Mouse (Mus musculus) c-Kit-positive CD71-negative TER-119-negative erythroid progenitor cells, embryonic 14.5 days (primary cell): Measurements from ENCODE around the gene B4galnt2.

ENCODE experiments used
- DNase-seq: peaks from one replicate; pipeline ENCODE4 v3.0.0-alpha.2; 2013; ENCODE audit warnings: low read depth

B4galnt2 gene

DNA sequence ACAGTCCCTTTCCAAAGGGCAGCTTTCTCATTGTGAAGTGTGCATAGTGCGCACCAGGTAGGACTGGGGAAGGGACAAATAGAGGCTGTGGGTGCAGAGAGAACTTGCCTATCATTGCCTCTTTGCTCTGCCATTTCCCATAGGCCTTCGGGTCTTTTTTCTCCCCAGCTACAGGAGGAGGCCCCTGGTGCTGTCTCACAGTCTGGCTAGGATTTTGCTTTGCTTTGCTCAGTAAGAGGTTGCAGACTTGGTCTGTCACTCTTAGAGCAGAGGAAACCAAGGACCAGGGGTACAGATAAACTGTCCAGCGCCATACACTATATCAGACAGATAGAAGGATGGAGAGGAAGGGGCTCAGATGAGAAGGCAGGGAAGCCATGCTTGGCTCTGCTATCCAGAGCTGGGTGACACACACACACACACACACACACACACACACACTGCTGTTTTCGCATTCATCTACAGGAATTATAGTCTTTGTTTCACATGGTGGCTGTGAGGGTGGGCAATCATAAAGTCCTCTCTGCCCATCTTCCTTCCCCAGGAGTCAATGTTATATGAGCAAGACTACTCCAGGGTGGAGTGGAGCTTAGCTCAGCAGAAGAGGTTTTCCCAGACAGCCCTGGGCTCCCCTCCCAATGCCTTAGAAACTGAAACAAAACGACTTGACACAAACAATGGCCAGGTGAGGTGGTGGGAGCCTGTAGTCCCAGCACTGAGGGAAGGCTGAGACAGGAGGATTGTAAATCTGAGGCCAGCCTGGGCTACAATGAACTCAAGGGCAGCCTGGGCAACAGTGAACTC is 73.8 kb downstream of the B4galnt2 start:
- DNase-seq, result no peak

DNA sequence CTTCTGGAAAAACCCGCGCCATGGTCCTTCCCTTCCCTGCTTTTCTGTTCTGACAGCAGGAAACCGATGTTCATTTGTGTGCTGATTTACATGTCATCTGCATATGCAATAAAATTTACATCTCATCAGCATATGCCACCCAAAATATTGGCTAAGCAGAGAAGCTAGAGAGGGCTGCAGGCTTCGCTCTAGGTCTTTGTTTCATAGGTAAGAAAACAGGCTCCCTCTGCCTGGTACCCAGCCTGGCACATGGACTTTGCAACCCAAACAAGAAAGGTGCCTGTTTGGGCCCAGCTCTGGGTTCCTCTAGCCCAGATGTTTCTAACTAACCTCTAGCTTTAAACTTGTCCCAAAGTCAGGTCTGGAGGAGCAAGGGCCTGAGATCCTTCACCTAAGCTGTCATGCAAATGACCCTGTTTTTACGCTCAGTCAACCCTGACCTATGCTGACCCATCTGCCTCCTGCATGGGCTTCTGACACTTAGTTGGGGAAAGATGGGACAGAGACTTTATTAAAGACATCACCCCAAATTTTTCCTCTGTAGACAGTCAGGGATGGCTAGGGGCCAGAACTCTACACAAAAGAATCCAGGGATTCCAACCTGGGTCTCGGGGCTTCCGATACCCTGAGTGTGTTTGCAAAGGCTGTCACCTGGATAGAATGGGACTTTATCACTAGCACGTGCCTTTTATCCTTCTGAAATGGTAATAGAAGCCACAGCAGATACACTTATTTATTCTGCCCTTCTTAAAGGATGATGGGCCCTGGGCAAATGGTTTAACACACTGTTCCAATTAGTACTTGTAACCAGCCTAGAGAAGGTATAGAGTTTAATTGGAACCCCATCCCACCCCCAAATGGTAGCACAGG is 75.5 kb downstream of the B4galnt2 start:
- DNase-seq, result no peak

DNA sequence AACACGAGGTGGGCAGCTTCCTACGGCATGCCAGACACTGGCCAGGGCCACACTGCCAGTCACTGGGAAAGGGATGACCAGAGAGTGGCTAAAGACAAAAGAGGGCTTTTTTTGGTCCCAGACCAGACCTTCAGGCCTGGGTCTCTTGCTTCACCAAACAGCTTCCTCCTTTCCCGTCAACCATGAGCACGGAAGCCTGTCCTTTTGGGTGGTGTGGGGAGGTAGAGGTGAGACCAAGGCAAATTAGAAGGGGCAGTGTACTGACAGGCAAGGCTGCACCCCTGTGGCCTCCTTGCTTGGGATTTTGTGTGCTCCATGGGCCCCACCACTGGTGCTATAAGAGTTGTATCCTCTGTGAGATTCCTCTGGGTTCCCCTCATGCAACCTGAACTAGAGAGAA is 76.1 kb downstream of the B4galnt2 start:
- no peak for DNase-seq

DNA sequence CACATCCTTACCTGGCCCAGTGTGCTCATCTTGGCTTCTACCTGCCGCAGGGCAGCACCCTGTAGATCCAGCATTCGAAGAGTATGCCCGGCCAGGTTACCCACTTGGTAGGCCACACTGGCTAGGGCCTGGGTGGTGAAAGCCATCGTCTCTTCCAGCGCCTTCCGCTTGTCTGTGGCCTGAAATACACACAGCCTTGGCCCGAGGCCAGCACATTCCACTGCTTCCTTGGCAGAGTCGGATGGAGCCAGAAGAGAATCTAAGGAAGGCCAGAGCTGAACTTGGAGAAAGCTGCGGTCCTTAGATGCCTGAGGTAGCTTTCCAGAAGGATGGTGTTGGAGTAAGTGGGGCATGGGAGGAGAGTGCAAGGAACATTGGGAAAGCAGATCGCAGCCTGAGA is 77.6 kb downstream of the B4galnt2 start, which contains the start of gene Gngt2:
Gngt2 (plus strand) TSS at position 158 of the 400 bp plus-strand sequence.
- no peak for DNase-seq

DNA sequence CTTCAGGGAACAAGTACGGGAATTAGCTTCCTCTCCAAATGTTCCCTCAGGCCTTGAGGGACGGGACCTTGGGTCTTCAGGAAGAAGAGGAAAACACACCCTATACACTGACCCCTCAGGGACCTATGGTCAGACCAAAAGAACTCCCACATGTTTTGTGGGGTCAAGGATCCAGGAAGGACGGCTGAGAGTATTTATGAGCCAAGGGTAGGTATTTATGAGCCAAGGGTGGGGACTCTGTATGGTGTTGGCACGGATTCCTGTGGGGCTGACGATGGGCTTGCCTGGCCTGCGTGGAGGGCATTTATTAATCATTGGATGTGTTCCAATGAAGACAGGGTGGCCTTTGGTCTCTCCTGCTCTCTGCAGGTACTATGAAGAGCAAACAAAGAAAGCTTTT is 78.3 kb downstream of the B4galnt2 start:
- DNase-seq, result no peak

DNA sequence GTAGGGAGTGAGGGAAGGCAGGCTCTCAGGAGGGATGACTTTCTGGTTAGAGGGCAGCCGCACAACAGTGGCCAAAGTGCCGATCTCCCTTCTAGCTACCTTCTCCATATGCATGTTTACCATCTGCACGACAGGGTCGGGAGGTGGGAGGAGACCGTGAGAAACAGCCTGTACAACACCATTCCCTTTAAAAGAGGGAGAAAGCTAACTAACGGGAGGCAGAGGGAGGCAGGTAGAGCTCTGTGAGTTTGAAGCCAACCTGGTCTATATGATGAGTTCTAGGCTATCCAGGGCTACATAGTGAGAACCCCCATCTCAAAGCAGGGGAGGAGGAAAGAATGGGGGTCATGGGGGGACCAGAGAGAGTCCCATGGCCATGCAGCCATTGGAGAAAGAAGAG is 78.9 kb downstream of the B4galnt2 start:
- DNase-seq, result no peak

DNA sequence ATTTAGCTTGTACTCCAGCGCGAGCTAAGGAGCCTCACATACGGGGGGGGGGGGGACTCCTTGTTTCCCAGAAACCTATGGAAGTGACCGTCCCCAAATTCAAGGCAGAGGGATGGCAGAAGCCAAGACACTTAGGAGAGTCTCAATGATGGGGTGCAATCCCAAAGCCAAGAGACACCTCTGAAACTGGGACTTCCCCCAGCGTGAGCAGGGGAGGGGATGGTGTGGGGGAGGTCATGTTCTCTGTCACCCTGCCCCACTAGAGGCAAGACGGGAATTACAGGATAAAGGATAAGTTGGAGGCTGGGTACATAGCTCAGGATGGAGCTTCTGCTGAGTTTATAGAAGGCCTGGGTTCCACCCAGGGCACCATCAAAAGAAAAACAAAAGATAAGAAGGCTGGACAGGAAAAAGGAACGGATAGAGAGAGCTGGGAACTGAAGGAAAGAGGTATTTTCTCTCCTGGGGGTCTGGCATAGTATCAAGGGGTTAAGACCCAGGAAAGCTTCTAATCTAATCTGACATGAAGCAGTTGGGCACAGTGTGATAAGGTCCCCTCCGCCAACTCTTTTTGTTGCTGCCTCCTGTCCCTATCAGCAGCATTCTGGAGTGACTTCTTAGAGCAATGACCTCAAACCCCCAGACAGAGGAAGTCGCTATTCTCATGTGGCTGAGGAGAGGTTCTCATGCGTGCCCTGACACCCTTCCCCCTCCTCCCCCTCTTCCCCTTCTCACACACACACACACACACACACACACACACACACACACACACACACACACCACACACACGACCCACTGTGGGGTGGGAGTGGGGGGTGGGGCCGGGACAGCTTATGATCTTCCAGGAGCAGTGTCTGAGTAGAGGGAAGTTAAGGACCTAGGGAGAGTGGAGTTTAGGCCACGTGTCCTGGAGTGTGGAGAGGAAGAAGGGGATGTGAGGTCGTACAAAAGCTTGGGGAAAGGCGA is 79.7 kb downstream of the B4galnt2 start:
- no peak for DNase-seq

DNA sequence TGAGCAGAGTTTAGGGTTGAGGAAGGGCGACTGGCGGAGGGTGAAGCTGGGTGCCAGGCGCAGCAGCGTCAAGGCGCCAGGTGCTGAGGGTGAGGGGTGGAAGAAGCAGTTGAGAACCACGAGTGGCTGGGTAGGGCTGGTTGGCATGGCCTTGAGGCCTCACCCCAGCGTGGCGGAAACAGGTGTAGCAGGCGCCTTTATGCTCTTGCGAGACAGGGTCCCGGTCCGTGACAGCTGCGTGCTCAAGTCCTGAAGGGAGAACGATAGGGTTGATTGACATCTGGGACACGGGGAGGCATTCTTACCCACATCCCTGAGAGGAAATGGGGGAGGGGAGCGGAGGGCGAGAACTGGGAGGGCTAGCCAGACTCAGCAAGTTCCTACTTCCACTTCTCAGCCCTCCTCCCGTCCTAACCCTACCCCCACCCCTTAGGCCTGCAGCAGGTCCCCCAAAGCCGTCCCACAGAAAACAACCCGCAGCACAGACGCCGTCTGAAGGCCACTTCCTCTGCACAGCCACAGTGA is 80.5 kb downstream of the B4galnt2 start:
- peak; percentile 62 for DNase-seq

DNA sequence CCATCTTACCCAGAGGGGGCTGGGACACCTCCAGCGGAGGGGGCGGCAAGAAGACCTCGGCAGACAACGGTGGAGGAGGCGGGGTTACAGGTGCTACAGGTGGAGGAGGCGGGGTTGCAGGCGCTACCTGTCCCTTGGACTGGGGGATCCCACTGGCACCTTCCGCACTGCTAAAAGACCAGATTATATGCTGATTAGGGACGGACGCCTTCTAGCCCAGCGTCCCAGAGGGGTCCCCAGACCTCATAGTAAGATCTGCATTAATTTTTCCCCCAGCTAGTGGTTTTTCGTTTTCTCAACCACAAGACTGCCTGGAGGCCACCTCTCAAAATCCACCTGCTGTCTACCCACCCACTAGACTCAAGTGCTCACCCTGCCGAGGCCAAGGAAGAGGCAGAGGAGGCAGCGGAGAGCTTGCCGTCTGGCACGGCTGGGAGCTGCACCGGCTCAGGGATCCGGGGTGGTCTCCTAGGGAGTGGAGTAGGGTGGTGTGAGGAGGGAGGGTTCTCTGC is 81.0 kb downstream of the B4galnt2 start:
- no peak for DNase-seq

DNA sequence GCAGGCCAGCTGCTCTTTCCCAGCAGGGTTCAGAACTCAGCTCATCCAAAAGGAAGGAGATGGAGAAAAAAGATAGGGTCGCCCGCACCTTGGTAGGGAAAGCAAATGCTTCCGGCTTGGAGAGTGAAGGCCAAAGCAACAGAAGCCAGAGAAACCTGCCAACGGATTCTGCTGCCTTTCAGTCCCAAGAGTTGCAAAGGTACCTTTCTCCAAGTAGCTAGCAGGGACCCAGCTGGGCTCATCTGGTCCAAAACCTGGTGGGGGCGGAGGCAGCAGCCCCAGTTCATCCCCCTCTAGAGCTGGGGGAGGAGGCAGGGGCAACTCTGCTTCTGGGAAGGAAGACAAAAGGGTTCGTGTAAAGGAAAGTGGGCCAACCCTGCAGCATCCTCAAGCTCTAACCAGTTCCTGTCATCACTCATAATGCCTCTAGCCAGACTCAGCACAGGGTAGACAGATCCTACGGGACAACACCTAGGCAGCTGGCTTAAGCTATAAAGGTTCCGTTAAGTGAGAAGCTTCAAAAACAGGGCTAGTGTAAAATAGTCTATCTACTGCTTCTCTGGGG is 81.6 kb downstream of the B4galnt2 start:
- no peak for DNase-seq

DNA sequence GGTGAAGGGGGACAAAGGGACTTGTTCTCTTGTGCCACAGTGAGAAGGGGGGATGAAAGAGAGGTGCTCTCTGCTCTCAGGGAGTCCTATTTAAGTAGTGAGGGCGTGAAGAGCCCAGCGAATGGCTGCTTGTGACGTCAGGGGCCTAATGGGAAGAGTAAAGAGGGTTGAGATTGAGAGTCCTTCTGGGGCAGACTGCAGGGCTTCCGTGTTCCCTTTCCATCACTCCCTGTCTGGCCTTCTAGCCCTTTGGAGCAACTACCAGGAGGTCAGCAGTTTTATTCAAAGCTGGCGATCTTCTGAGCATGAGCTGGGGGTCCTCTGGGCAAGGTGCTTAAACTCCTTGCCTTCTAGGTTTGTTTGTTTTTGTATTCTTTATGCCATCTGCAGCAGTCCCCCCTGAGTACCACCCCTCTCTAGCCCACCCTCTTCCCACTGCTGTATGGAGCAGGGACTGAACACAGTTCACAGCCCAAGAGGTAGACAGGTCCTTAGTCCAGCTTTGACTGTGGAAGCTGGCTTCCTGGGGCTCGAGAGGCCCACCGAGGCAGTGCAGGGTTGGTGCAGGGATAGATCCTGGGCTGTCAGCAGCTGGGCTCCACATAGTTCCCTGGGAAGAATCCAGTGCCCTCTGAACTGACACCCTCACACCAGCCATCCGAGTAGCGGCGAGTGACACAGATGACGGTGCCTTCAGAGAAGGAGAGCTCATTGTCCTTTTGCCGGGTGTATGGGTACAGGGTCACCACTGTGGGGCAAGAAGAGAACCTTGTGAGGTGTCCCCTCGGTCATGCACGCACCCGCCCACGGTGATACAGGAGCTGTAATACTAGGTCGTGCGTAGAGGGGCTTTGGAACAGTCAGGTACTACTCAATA is 82.3 kb downstream of the B4galnt2 start:
- no peak for DNase-seq

DNA sequence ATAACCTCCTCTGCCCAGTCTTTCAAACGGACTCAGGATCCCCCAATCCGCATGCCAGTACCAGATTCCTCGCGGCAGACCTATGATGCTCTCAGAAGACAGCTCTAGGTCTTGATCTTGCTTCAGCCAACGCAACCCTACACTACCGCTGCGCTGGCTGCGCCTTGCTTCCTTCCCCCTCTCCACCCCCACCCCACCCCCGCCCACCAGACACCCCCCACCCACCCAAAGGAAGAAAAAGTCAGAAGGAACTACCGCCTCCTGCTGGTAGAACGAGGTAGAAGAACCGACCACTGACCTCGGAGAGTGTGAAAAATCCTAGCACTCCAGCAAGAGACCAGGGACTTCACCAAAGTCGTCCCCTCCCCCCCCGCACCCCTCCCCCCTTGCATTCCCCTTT is 83.0 kb downstream of the B4galnt2 start:
- no peak for DNase-seq

DNA sequence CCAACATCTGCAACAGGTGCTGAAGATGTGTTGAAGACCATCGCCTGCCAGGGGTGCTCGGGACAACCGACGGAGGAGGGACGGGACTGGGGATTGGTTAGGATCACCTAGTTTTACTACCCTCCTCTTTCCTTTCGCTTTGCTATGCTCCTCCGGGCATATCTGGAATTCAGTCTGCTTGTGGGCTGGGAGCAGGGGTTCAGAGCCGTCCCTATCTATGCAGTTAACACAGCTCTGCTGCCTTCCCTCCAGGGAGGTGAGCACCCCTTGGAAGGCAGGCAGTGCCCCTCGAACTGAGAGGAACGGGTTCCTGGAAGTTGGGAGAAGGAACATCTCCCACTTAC is 83.4 kb downstream of the B4galnt2 start:
- DNase-seq, result no peak

DNA sequence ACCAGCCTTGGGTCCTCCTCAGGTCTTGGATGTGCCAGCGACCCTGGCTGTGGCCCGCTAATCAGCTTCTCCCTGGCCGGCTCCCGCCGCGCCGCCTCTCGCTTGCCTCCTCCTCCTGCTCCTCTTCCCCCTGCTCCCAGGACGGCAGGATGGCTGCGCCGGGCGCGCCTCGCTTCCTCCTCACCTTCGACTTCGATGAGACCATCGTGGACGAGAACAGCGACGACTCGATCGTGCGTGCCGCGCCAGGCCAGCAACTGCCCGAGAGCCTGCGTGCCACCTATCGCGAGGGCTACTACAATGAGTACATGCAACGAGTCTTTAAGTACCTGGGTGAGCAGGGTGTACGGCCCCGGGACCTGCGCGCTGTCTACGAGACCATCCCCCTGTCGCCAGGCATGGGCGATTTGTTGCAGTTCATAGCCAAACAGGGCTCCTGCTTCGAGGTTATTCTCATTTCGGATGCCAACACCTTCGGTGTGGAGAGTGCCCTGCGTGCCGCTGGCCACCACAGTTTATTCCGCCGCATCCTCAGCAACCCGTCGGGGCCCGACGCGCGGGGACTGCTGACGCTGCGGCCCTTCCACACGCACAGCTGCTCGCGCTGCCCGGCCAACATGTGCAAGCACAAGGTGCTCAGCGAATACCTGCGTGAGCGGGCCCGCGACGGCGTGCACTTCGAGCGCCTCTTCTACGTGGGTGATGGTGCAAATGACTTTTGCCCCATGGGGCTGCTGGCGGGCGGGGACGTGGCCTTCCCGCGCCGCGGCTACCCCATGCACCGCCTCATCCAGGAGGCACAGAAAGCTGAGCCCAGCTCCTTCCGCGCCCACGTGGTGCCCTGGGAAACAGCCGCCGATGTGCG is 84.0 kb downstream of the B4galnt2 start:
- no peak for DNase-seq

DNA sequence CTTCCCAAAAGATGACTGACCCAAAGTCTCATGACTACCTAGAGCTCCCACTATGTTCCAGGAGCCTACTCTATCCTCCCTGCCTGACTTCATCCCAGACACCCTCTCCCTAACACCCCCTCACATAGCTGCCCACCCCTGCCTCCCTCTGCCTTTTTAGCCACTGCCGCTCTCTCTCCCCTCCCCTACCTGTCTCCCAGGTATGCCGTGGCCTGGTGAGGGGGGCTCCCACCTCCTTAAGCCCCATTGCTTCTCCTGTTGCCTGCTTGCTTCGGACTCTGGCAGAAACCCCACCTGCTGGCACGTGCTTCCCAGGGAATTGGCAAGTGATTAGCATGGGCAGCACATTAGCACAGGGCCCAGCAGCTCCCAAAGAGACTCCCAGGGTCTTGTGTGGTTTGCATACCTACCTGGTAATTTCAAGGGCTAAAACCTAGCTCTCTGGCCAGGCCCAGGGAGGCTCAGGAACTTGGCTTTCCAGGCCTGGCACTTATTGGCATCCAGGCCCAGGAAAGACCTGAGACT is 85.1 kb downstream of the B4galnt2 start:
- no peak for DNase-seq

DNA sequence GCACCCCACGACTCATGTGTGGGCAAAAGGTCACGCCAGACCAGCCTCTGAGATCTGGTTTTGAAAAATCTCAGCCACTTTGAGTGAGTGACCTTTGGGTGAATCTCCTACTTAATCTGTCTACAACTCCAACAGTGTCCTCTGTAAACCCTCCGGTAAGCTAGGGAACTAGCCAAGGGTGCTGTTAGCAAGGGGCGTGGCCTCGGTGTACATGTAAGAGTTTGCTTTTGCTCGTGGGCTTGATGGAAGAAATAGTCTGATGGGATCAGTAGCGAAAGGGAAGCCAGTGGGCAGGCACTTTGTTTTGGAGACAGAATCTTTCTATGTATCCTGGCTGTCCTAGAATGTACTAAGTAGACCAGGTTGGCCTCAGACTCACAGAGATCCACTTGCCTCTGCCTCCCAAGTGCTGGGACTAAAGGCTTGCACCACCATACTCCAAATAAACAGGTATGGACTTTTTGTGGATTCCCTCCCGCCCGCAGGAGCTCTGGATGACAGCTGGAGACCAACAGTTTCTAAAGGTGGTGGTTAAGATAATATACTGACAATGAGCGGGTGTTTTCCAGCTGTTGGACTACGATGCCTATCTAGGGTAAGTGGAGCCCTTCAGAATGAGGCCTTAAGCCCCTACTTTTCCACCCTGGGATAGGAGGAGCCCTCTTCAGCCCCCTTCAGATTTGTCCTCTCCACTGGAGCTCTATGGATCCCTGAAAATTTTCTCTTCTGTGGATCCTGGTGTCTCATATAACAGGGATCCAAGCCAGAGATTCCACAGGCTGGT is 86.3 kb downstream of the B4galnt2 start:
- DNase-seq, result no peak

DNA sequence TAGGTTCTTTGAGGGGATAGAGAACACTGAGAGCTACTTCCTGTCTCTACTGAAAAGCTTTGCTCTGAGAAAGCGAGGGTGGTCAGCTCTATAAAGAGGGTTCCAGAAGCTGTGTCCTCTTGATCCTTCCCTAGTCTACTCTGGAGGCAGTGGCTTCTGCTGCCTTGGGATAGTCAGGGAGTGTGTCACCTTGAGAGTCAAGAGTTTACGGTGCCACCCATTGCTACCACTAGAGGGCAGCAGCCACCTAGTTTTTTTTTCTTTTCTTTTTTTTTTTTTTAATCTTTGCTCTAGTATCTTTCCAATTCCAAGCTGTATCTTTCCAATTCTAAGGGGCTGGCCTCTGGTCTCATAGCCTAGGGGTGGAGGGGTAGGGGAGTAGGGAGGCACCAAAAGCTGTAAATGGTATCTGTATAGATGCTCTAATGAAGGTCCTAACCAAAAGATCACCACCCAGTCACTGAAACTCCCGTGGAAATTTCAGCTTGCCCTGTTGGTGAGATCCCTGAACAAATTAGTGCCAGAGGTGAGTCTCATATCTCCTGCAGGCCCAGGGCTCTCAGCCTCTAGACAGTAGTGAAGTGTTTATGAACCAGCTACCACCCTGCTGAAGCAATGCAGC is 87.1 kb downstream of the B4galnt2 start:
- DNase-seq, result peak; percentile 69

DNA sequence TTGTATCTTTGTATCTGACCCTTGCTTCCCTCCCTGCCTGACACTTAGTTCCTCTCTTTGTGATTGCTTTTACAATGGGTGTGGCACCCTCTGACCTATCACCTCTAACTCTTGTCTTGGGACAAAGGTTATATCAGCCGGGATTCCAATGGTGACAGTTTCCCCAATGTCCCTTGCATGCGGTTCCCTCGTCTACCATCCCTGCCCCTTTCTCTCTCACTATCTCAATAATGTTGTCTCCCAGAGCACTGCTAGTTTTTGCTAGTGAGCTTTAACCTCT is 87.6 kb downstream of the B4galnt2 start:
- DNase-seq, result no peak
